ENCODE assay signal across 19 mouse cellular contexts in the genomic region with DNA sequence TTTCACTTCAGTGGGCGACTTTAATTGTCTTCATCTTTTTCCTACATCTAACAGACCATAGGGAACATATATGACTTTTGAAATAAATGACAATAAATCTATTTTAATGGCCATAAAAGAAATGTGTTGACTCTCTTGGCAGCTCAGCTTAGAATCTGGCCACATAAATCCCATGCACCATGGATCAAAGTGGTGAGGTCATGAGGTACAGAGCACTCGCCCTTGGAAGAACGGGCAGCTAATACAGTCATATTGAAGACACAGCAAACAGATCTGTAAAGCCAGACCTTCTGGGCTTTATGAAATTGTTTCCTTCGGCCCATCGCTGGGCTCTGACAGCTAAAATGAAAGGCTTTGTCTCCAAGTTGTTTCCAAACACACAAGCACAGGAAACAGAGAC. TPM values are rescaled to one million over a fixed set of nuclear protein-coding genes. Genes with fewer than 3 reads are reported as not detected.
DNase-seq lines count a peak whose midpoint lies in the region; ATAC-seq lines count a peak whose summit lies in the region.
"Had no signal": no experiment of that assay in that cellular context is flagged by ENCODE, and none has a peak within 500 bp of the region (broad histone marks: within the 10 kb centered on the region; RNA-seq: fewer than 3 reads in every experiment).

No protein-coding gene starts in this region.

- peaks cover 28% of the 10 kb centered on the region for H3K4me1 ChIP-seq in hindbrain, embryonic 10.5 days (replicated peaks)
- peaks cover 5% of the 10 kb centered on the region for H3K4me1 ChIP-seq in hindbrain, embryonic 13.5 days (replicated peaks)
- peaks cover 13% of the 10 kb centered on the region for H3K4me1 ChIP-seq in kidney, embryonic 14.5 days (ENCODE audit: control insufficient read depth, insufficient read depth, low read length)
- H3K4me1 ChIP-seq in neural tube, embryonic 14.5 days (ENCODE audit: control insufficient read depth, insufficient read depth, low read length), result peaks cover 4% of the 10 kb centered on the region; the same call in 1 of the 2 replicates

- H3K9me3 ChIP-seq in hindbrain, embryonic 10.5 days, result no peaks in the 10 kb centered on the region
- no peaks in the 10 kb centered on the region for H3K9me3 ChIP-seq in hindbrain, embryonic 13.5 days
- H3K9me3 ChIP-seq in kidney, embryonic 14.5 days (ENCODE audit: control insufficient read depth, low read length), result no peaks in the 10 kb centered on the region
- H3K9me3 ChIP-seq in neural tube, embryonic 14.5 days (ENCODE audit: control insufficient read depth, low read length), result no peaks in the 10 kb centered on the region
- H3K9me3 ChIP-seq: embryonic facial prominence, embryonic 13.5 days; forebrain, embryonic 12.5 days; heart, embryonic 10.5 days had no signal

- peak overlapping the region; percentile 69; the same call in 1 of the 2 replicates for H3K27ac ChIP-seq in hindbrain, embryonic 10.5 days
- no peak overlapping the region for H3K27ac ChIP-seq in hindbrain, embryonic 13.5 days
- no peak overlapping the region for H3K27ac ChIP-seq in kidney, embryonic 14.5 days (ENCODE audit: low read depth, low read length)
- peak overlapping the region; percentile 23; the same call in 1 of the 2 replicates for H3K27ac ChIP-seq in neural tube, embryonic 14.5 days (ENCODE audit: low read depth, low read length)
- H3K27ac ChIP-seq: embryonic facial prominence, embryonic 13.5 days; forebrain, embryonic 12.5 days; heart, embryonic 10.5 days had no signal

- H3K4me2 ChIP-seq in hindbrain, embryonic 13.5 days, result no peak overlapping the region
- no peak overlapping the region for H3K4me2 ChIP-seq in kidney, embryonic 14.5 days (replicated peaks; ENCODE audit: low read depth, low read length)
- no peak overlapping the region for H3K4me2 ChIP-seq in neural tube, embryonic 14.5 days (ENCODE audit: low read depth, low read length)
- H3K4me2 ChIP-seq: embryonic facial prominence, embryonic 13.5 days; forebrain, embryonic 12.5 days had no signal

- DNase-seq in hindbrain, embryonic 10.5 days (ENCODE audit: low spot score), result no peak
- DNase-seq in kidney, adult 9 months, result peak; percentile 11
- DNase-seq in kidney, postnatal 14 days, result peak; percentile 17
- DNase-seq in kidney, postnatal 10 days, result no peak
- DNase-seq in heart, postnatal 4 days, result no peak
- DNase-seq: adrenal gland, adult 8-10 months; cerebellum, adult 18-20 months; cerebellum, adult 9-11 months; cerebellum, postnatal 36 days; gastrocnemius, postnatal 10 days; heart, adult 18-20 months had no signal

- no peaks in the 10 kb centered on the region for H3K36me3 ChIP-seq in hindbrain, embryonic 10.5 days
- no peaks in the 10 kb centered on the region for H3K36me3 ChIP-seq in hindbrain, embryonic 13.5 days
- no peaks in the 10 kb centered on the region for H3K36me3 ChIP-seq in kidney, embryonic 14.5 days (ENCODE audit: control insufficient read depth, insufficient read depth, low read length)
- no peaks in the 10 kb centered on the region for H3K36me3 ChIP-seq in neural tube, embryonic 14.5 days (ENCODE audit: control insufficient read depth, insufficient read depth, low read length)
- H3K36me3 ChIP-seq: embryonic facial prominence, embryonic 13.5 days; forebrain, embryonic 12.5 days; heart, embryonic 10.5 days had no signal

- ATAC-seq in hindbrain, embryonic 13.5 days (ENCODE audit: low FRiP score), result no peak
- ATAC-seq in kidney, embryonic 14.5 days (ENCODE audit: low FRiP score, low TSS enrichment), result no peak
- no peak for ATAC-seq in neural tube, embryonic 14.5 days (ENCODE audit: low read depth)
- ATAC-seq: forebrain, embryonic 16.5 days had no signal

- no peak overlapping the region for H3K9ac ChIP-seq in hindbrain, embryonic 13.5 days
- H3K9ac ChIP-seq in kidney, embryonic 14.5 days (ENCODE audit: low read depth, low read length), result no peak overlapping the region
- no peak overlapping the region for H3K9ac ChIP-seq in neural tube, embryonic 14.5 days (replicated peaks; ENCODE audit: low read depth, low read length)
- H3K9ac ChIP-seq: embryonic facial prominence, embryonic 13.5 days; forebrain, embryonic 12.5 days had no signal

- WGBS in hindbrain, embryonic 10.5 days, result 62% methylated on average over 5 of the region's 5 CpGs
- 50% methylated on average over 5 of the region's 5 CpGs for WGBS in hindbrain, embryonic 13.5 days
- 25% methylated on average over 5 of the region's 5 CpGs for WGBS in kidney, embryonic 14.5 days
- WGBS in neural tube, embryonic 14.5 days, result 58% methylated on average over 5 of the region's 5 CpGs

- H3K4me3 ChIP-seq in hindbrain, embryonic 10.5 days, result no peak overlapping the region
- H3K4me3 ChIP-seq in hindbrain, embryonic 13.5 days, result no peak overlapping the region
- H3K4me3 ChIP-seq in kidney, embryonic 14.5 days (ENCODE audit: low read length), result no peak overlapping the region
- no peak overlapping the region for H3K4me3 ChIP-seq in neural tube, embryonic 14.5 days (ENCODE audit: low read depth, low read length)
- H3K4me3 ChIP-seq: embryonic facial prominence, embryonic 13.5 days; forebrain, embryonic 12.5 days; heart, embryonic 10.5 days had no signal

- no peaks in the 10 kb centered on the region for H3K27me3 ChIP-seq in hindbrain, embryonic 10.5 days (ENCODE audit: insufficient read depth, poor library complexity, severe bottlenecking)
- H3K27me3 ChIP-seq in hindbrain, embryonic 13.5 days, result no peaks in the 10 kb centered on the region
- H3K27me3 ChIP-seq in kidney, embryonic 14.5 days (ENCODE audit: control insufficient read depth, insufficient read depth, low read length), result no peaks in the 10 kb centered on the region
- no peaks in the 10 kb centered on the region for H3K27me3 ChIP-seq in neural tube, embryonic 14.5 days (ENCODE audit: control insufficient read depth, insufficient read depth, low read length)
- H3K27me3 ChIP-seq: embryonic facial prominence, embryonic 13.5 days; forebrain, embryonic 12.5 days had no signal

RNA-seq across cellular contexts. Expression of a gene that starts 26.2 kb away (rescaled TPM):
- polyA plus RNA-seq in hindbrain, embryonic 10.5 days (2016; fragmentation: Nextera tagmentation; extraction: Ambion mirVana), result 22.9 and 32.9 TPM in 2 replicates
- 29.5 and 33.8 TPM in 2 replicates for polyA plus RNA-seq in hindbrain, embryonic 13.5 days (2015; fragmentation: Nextera tagmentation; extraction: Ambion mirVana)
- 18.7 and 24.0 TPM in 2 replicates for polyA plus RNA-seq in kidney, embryonic 14.5 days (2014; fragmentation: Nextera tagmentation; extraction: Ambion mirVana)
- 52.5 and 66.6 TPM in 2 replicates for polyA plus RNA-seq in neural tube, embryonic 14.5 days (2014; fragmentation: Nextera tagmentation; extraction: Ambion mirVana)
- 100 to 1,000 TPM; 111 to 116 TPM for total RNA-seq in heart, postnatal 4 days (2021)
- total RNA-seq: MEL had no signal

Comparison
In these comparisons a context has a peak if more than half of its experiments do, and no peak if none do; other contexts are left out.
1. DNase-seq: peak in kidney, adult 9 months (single experiment) and kidney, postnatal 14 days (single experiment); none in hindbrain, embryonic 10.5 days (single experiment), kidney, postnatal 10 days (single experiment) and heart, postnatal 4 days (single experiment).
2. H3K27ac ChIP-seq: peak in hindbrain, embryonic 10.5 days (single experiment) and neural tube, embryonic 14.5 days (single experiment); none in hindbrain, embryonic 13.5 days (single experiment) and kidney, embryonic 14.5 days (single experiment).